Mouse (Mus musculus) myocyte (in vitro differentiated cells): ENCODE results near the gene Ppme1.

Experiments used
- CEBPB ChIP-seq: IDR thresholded peaks from 2 replicates; pipeline ENCODE4 v1.6.1; 2011; ENCODE audit warnings: mild to moderate bottlenecking, moderate library complexity; ENCODE audit not compliant: poor library complexity, insufficient read depth, severe bottlenecking
- E2F4 ChIP-seq: IDR thresholded peaks from one replicate; pipeline ENCODE4 v1.6.1; 2011; ENCODE audit warnings: mild to moderate bottlenecking, control low read depth, moderate library complexity; ENCODE audit not compliant: insufficient read depth
- MAX ChIP-seq: IDR thresholded peaks from one replicate; pipeline ENCODE4 v1.6.1; 2011; ENCODE audit warnings: low read depth, mild to moderate bottlenecking, control low read depth
- MYOD1 ChIP-seq, 3 experiments: IDR thresholded peaks; one replicate each; pipeline ENCODE4 v1.6.1; 2011; ENCODE audit warnings: control low read depth in 2 of 3, low read depth in 2 of 3, mild to moderate bottlenecking in 2 of 3, moderate library complexity in 1 of 3; ENCODE audit not compliant: insufficient read length in 2 of 3, control insufficient read depth in 1 of 3
- MYOG ChIP-seq, 3 experiments: IDR thresholded peaks; one replicate each; pipeline ENCODE4 v1.6.1; 2011; ENCODE audit warnings: control low read depth in 2 of 3, low read depth in 2 of 3, mild to moderate bottlenecking in 2 of 3; ENCODE audit not compliant: insufficient read length in 2 of 3, control insufficient read depth in 1 of 3, insufficient read depth in 1 of 3
- POLR2A ChIP-seq: IDR thresholded peaks from one replicate; pipeline ENCODE4 v1.6.1; 2011; ENCODE audit warnings: low read depth, mild to moderate bottlenecking, control low read depth, moderate library complexity; ENCODE audit not compliant: insufficient read length
- POLR2AphosphoS2 ChIP-seq: IDR thresholded peaks from one replicate; pipeline ENCODE4 v1.6.1; 2011; ENCODE audit warnings: low read depth, control low read depth; ENCODE audit not compliant: insufficient read length
- REST ChIP-seq: IDR thresholded peaks from one replicate; pipeline ENCODE4 v1.6.1; 2011; ENCODE audit warnings: mild to moderate bottlenecking, control low read depth, moderate library complexity; ENCODE audit not compliant: insufficient read depth, insufficient read length
- TCF12 ChIP-seq: IDR thresholded peaks from one replicate; pipeline ENCODE4 v1.6.1; 2011; ENCODE audit warnings: mild to moderate bottlenecking, control low read depth; ENCODE audit not compliant: poor library complexity, insufficient read depth, severe bottlenecking
- TCF3 ChIP-seq: IDR thresholded peaks from one replicate; pipeline ENCODE4 v1.6.1; 2011; ENCODE audit warnings: low read depth, control low read depth; ENCODE audit not compliant: insufficient read length
- USF1 ChIP-seq: IDR thresholded peaks from one replicate; pipeline ENCODE4 v1.6.1; 2011; ENCODE audit warnings: low read depth, mild to moderate bottlenecking, control low read depth, moderate library complexity

GRCm38 (mm10) chr7:100331269-100331668 is 40.8 kb downstream of the Ppme1 start:
- TF ChIP-seq CEBPB (no peak), USF1 (no peak), POLR2A (no peak), MAX (no peak), MYOG (IDR thresholded peaks at IDR 0.05; ENCODE audit: control insufficient read depth in 1 of 3, insufficient read depth in 1 of 3, insufficient read length in 2 of 3, low read depth in 2 of 3) (no peak), TCF12 (no peak), POLR2AphosphoS2 (no peak), E2F4 (no peak), REST (no peak), TCF3 (no peak), MYOD1 (IDR thresholded peaks at IDR 0.05; ENCODE audit: control insufficient read depth in 1 of 3, insufficient read length in 2 of 3, low read depth in 2 of 3) (no peak)
